Mouse (Mus musculus): ENCODE measurements around the gene Zmat3. TPM values are rescaled to one million over a fixed set of nuclear protein-coding genes. Genes with fewer than 3 reads are reported as not detected.
A peak's percentile ranks its signal among the peaks of the same experiment; 100 is the strongest.

The Zmat3 gene
- total RNA-seq, 2 experiments from 2014 or later, result 6.4 to 7.1 TPM

DNA sequence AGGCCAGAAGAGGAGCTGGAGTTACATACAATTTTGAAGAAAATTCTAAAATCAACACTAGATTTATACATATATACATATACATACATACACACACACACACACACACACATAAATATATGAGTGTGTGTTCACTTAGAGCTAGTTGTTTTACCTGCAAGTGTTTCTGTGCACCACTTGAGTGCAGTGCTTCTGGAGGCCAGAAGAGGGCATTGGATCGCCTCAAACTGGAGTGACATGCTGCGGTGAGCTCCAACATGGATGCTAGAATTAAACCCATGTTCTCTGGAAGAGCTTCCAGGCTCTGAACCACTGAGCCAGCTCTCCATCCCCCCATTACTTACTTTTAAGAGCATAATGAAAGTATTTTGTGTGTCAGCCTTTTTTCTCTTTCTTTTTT, 14.1 kb upstream of the Zmat3 start:
- intact Hi-C loops (cut with DNase I), result loop anchor here (5.0 kb wide), 1 partner anchor 127 kb away; no protein-coding TSS in a partner anchor
- DNase-seq, result no peak

- no peak for DNase-seq
- intact Hi-C loops (cut with DNase I), result no loop called here
Measured at GRCm38 (mm10) chr3:32373236-32373635, 7.4 kb upstream of the Zmat3 start.

DNA sequence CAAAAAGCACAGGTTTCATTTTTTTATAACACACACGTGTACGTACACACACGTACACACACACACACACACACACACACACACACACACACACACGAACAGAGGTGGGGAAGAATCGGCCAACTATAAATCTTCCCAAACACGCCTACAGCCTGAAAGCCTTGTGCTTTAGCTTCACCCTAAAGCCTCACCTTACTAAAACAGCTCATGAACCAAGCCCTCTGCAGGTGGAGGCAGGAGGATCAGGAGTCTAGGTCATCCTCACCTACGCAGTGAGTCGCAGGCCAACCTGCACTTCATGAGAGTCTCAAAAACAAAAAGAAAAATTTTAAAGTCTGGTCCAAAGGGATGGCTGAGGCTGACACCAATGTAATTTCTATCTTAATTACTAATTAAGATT, 6.7 kb upstream of the Zmat3 start:
- intact Hi-C loops (cut with DNase I), result no loop called here
- no peak for DNase-seq

DNA sequence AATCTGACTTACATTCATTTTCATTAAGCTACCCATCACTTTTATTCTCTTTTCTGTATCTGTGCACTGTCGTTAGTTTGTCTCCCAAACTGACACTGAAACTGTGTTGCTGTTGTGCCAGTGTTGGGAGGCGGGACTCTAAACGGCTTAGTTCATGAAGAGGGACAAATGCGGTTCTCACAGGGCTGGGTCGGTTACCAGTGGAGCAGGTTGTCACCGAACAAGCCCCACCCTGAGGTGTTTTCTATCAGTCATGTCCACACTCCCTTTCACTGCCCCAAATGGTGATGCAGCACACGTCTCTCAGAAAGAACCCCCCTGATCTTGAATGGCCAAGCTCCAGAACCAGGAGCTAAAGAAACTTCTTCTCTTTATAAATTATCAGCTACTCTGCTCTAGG, 6.1 kb upstream of the Zmat3 start:
- intact Hi-C loops (cut with DNase I), result no loop called here
- DNase-seq, result no peak

- no peak for DNase-seq
- intact Hi-C loops (cut with DNase I), result no loop called here
Measured at GRCm38 (mm10) chr3:32367516-32367915, 1.7 kb upstream of the Zmat3 start.

- intact Hi-C loops (cut with DNase I), result no loop called here
- no peak for DNase-seq
Measured at GRCm38 (mm10) chr3:32366246-32366734, 476 bp upstream of the Zmat3 start.

DNA sequence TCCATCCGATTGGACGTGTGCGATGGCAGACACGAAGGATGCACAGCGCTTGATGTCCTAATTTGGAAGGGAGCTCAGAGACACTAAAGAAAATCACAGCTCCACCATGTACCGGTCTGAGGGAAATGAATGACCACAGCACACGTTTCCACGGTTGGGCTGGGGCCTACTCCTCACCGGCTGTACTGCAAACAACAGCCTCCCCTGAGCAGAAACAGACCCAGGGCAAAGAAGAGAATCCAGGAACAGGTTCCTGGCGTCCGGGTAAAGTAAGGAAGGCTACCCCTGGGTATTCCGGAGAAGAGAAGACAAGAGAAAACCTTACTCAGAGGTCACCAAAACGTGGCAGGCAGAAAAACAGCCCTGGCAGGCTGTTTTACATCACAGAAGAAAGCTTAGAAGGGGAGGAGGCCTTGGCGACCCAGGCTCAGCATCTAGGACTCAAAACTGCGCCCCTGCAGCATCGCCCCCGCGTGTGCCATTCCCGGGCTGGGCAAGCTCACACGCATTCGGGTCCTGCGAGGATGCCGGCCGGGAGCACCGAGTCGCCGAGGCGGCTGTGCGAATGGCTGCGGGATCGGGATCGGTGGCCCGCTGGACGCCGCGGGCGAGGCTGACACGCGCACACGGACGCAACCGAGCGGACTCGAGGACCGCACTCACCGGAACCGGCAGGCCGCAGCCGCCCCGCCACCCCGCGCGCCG, 821 bp downstream of the Zmat3 start:
- intact Hi-C loops (cut with DNase I), result loop anchor here (2.0 kb wide), 1 partner anchor 16 kb away; no protein-coding TSS in a partner anchor
- no peak for DNase-seq

DNA sequence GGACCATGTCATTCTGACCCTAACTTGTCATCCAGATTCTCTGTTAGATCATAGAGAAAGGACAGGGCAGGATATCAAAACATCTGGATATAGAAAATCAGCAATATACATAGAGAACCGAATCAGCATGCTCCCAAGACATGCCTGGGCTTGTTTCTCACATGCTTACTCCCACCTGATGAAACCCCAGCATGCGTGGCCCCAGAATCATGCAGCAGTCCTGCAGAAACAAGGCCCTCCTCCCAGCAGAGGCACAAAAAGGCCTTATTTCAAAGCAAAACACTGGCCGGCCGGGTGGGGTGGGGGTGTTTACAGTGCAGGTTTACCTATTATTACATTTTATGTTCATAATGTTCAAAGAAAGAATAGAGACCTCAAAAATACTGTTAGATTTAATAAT, 1.6 kb downstream of the Zmat3 start:
- intact Hi-C loops (cut with DNase I), result loop anchor here (2.0 kb wide), 1 partner anchor 15 kb away; no protein-coding TSS in a partner anchor
- DNase-seq, result no peak

- no peak for DNase-seq
Measured at GRCm38 (mm10) chr3:32361221-32361620, 4.6 kb downstream of the Zmat3 start.

DNA sequence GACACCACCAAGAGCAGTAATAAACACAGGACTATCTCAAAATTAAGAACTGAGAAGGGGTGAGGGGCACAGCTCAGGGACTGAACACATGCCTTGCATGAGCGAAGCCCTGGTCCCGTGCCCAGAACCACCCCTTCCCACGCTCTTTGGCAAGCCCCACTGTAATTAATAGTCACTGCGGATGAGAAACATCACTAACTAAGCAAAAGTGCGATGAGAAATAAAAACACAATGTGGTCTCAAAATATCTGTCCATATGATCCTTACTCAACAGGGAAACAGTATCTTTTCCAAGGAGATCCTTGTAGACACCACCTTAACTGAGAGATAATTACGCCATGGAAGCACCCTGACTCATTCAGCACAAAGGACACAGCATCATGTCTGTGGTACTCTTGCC, 17.9 kb downstream of the Zmat3 start:
- no peak for DNase-seq
- intact Hi-C loops (cut with DNase I), result loop anchor here (2.0 kb wide), 1 partner anchor 17 kb away; no protein-coding TSS in a partner anchor

More at GRCm38 (mm10) chr3:32361221-32361620, 4.6 kb downstream of the Zmat3 start:
- intact Hi-C loops (cut with DNase I), result no loop called here

DNA sequence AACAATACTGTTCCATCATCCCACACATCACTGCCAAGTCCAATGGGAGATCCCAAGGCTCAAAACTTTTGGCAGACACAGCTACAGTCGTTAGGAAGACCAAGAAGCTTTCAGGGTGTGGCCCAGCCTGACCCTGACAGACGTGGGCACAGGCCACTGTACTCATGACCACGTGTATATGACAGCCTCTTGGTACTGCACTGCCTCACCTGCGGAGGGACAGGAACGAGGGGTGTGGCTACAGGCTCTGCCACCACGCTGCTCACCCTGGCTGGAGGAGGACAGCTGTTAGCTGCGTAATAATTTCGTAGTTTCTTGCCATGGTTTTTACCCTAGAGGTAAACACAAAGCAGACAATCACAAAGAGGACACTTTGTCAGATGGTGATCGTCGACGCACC, 20.6 kb downstream of the Zmat3 start:
- no peak for DNase-seq
- intact Hi-C loops (cut with DNase I), result no loop called here

DNA sequence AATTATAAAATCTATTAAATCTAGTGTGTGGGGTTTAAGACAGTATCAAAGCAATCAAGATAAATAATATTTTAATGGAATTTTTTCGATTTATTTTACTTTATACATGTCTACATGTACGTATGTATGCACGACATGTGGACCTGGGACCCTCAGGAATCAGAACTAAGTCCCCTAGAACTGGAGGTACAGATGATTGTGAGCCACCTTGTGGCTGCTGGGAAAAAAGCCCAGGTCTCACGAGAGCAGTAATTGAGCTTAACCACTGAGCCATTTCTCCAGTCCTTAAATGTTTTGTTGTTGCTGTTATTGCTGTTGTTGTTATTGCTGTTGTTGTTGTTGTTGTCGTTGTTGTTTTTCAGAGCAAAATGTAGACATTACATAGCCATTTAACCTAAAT, 21.0 kb downstream of the Zmat3 start:
- intact Hi-C loops (cut with DNase I), result no loop called here
- no peak for DNase-seq

GRCm38 (mm10) chr3:32343371-32343770, 22.4 kb downstream of the Zmat3 start:
- intact Hi-C loops (cut with DNase I), result no loop called here
- DNase-seq, result no peak

DNA sequence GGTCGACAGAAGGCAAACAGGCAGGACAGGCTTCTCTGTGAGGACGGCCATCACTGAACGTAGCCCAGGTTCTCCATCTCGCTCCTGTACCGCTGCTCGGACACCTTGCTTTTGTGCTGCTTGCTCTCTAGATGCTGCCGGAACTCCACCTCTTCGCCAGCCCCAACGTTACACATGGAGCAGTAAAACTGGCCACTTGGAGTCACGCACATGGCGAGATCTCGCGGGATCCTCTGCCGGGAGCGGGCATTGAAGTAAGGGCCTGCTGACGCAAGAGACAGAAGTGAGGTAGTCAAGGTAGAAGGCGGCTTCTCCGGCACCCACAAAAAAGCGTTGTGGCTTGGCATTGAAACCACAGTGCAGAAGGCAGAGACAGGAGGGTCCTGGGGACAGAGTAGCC, 24.4 kb downstream of the Zmat3 start:
- intact Hi-C loops (cut with DNase I), result no loop called here
- DNase-seq, result no peak

DNA sequence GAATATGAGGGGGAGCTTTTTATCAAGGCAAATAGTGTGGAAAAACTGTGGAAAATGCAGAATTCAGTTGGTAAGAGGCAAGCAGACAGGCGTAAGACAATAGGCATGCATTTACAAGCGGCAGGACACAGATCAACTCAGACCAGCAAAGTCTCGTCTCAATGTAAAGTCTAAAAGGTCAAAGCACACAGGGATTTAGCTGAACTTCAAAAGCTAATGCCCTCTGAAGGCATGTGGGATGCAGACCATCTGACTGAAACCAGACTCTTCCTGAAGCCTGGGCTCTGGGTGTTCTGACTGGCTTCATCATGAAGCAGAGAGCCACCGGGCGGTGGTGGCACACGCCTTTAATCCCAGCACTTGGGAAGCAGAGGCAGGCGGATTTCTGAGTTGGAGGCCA, 27.6 kb downstream of the Zmat3 start:
- intact Hi-C loops (cut with DNase I), result loop anchor here (10.0 kb wide), 1 partner anchor 357 kb away; no protein-coding TSS in a partner anchor
- DNase-seq, result no peak

- intact Hi-C loops (cut with DNase I), result loop anchor here (10.0 kb wide), 1 partner anchor 357 kb away; no protein-coding TSS in a partner anchor
- DNase-seq, result no peak
Measured at GRCm38 (mm10) chr3:32337770-32338169, 28.0 kb downstream of the Zmat3 start.

GRCm38 (mm10) chr3:32334901-32335300, 30.9 kb downstream of the Zmat3 start:
- no peak for DNase-seq
- intact Hi-C loops (cut with DNase I), result loop anchor here (2.0 to 10.0 kb wide), 2 partner anchors 166 to 360 kb away; no protein-coding TSS in a partner anchor

GRCm38 (mm10) chr3:32333456-32334086, 32.2 kb downstream of the Zmat3 start:
- intact Hi-C loops (cut with DNase I), result loop anchor here (2.0 to 10.0 kb wide), 3 partner anchors 167 to 361 kb away; no protein-coding TSS in a partner anchor
- peak; percentile 50 to 53 for DNase-seq

DNA sequence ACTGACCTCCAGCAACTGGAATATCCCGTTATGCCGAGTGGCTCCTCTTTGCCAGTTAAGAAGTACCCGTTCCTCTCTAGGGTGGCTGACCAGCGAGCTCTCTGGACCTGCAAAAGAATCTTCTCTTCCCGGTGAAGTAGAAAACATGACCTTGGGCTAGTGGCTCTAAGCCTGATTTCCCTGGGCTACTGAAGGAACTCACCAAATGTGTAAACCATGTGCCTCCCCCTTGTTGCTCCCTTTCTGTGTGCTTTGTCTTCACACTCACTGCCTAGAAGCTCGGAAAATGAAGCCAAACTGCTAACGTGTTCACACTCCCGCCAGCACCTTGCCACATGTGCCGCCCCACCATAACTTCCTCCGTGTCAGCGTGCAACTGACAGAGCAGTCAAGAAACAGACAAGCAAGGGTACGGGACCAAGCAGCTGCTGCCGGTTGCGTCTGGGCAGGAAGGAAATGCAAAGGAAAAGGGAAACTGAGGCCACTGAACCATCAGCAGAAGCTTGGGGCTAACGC, 47.9 kb downstream of the Zmat3 start:
- intact Hi-C loops (cut with DNase I), result no loop called here
- DNase-seq, result no peak

DNA sequence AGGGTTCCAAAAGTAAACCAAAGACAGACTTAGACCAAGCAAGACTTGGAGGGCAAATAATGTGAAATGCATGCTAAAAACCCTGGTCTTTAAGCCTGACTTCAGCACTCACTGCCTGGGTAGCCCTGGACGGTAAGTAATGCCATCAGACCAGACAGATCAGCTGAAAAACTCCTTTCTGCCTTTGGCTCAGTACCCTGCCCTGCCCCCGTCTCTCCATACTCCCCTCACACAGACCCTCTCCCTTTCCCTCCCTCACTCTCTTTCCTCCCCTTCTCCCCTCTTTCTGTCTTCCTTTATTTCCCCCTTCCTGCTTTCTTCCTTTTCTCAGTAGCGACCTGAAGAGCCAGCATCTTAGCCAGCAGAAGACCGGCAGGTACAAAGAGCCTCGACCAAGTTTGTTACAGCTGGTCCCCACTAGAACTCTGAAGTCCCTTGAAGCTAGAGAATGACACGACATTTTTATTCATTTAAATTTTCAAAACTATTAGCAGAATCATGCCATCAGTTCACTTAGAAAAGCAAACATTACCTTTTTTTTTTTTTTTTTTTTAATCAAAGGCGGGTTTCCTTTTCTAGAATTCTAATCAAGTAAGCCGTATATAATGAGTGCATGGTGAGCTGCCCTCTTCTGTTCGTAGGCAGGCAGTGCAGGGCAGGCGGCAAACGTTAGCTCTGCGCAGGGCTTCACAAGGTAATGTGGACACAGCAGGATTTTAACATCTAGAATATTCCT, 48.5 kb downstream of the Zmat3 start:
- no peak for DNase-seq

GRCm38 (mm10) chr3:32314746-32315145, 51.1 kb downstream of the Zmat3 start:
- intact Hi-C loops (cut with DNase I), result no loop called here

More for the DNA sequence above, 48.5 kb downstream of the Zmat3 start:
- intact Hi-C loops (cut with DNase I), result no loop called here

More at GRCm38 (mm10) chr3:32314746-32315145, 51.1 kb downstream of the Zmat3 start:
- no peak for DNase-seq
